Mouse (Mus musculus) right cerebral cortex, postnatal 14 days (tissue): ENCODE measurements at regions not wholly inside any gene's neighbourhood (a gene's known extent, or its start where the extent isn't known, plus 50 kb on each side); places are given as distances from the start of the nearest gene placed in this dataset.

Experiments
- DNase-seq: peaks from one replicate; pipeline ENCODE4 v3.0.0; 2022

DNA sequence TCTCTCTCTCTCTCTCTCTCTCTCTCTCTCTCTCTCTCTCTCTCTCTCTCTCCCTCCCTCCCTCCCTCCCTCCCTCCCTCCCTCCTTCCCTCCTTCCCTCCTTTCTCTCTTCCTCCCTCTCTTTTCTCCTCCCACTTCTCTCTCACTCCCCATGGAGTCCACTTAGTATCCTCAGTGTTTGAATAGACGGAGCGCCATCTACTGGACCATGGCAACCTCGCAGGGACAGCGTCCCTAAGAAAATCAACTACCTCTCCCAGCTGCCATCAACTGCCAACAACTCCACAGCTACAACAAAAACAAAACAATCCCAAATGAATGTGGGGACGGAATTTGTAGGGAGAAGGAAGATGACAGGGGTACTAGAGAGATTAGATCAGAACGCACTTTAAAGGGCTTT lies 69.5 kb upstream of the Gls start:
- DNase-seq: peak; percentile 71

DNA sequence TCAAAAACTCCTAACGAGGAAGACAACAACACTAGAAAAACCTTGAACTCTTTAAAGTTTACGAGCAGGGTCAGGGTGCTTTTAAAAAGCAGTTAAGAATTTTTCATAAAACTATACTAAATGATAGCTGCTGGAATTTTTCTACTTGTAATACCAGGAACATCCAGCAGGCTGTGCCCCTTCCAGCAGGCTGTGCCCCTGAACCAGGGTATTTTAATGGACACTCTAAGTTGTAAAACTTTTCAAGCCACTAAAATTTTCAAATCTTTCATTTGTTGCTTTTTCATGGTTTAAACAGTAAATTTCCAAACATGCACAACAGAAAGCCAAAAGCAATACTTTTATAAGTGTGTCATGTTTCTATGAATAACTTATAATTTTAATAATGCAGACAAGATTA lies 68.2 kb upstream of the Gls start:
- peak; percentile 25 for DNase-seq

DNA sequence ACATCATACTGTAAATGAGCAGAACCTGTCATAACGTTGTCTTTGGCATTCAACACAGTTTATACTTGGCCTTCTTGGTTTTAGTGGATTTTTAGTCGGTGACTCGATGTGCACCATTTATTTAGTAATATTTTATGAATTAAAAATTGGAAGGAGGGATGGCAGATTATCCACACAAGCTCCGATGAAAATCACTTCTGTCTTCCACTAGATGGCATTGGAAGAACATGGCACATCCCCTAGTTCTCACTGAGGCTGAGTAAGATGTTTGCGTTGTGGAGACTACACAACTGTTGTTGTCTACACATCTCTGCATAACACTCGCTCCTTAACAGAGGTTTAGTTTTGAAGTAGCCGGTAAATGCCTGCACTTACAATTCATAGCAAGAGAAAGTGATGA lies 66.5 kb upstream of the Gls start:
- DNase-seq: no peak

DNA sequence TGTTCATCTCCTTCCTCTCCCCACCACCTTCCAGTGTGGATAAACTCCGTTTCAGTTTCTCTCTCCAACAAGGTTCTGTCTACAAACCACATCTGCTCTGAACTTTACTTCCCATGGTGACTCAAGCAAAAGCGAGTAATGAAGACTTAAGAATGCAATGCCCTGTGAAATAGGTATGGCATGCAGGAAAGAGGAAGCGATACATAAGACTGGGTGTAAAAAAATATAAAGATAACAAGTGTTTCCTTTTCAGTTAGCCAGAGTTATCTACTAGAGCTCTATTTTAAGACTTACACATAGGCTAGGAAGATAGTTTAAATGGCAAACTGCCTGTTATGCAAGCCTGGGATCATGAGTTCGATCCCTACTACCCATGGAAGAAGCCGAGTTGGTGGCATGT lies 65.3 kb upstream of the Gls start:
- DNase-seq: no peak

DNA sequence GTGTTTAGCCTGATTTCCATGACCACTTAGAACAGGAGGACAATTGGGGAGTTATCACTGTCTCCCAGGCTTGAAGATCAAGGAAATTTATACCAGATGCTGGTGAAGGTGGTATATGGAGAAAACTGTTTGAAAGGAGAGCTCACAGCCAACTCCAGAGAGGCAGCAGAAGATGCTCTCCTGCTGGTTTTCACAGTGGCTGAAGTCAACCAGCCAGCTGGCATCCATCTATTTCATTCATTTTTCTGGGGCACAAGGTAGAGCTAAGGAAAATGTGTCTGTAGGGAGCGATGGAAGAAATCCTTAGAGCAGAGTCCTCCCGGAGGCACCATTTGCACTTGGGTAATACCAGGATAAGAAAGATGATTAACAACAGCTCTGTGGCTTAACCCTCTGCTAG lies 63.1 kb upstream of the Gls start:
- no peak for DNase-seq

DNA sequence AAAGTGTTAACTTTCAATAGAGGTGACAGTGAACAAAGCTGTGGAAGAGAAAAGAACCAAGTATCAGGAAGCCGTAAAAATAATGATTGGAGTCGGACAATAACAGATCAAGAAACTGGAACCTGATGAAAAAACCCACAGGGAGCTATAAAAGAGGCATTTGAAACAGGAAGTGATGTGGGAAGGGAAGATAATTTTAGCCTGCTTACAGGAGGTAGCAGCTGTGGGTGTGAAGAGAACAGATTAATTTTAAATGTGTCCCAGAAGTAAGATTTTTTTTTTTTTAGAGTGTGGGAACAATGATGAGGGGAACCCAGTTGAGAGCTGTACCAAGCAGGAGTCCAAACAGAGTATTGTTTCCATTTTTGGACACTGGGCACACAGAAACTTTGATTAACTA lies 61.5 kb upstream of the Gls start:
- no peak for DNase-seq

DNA sequence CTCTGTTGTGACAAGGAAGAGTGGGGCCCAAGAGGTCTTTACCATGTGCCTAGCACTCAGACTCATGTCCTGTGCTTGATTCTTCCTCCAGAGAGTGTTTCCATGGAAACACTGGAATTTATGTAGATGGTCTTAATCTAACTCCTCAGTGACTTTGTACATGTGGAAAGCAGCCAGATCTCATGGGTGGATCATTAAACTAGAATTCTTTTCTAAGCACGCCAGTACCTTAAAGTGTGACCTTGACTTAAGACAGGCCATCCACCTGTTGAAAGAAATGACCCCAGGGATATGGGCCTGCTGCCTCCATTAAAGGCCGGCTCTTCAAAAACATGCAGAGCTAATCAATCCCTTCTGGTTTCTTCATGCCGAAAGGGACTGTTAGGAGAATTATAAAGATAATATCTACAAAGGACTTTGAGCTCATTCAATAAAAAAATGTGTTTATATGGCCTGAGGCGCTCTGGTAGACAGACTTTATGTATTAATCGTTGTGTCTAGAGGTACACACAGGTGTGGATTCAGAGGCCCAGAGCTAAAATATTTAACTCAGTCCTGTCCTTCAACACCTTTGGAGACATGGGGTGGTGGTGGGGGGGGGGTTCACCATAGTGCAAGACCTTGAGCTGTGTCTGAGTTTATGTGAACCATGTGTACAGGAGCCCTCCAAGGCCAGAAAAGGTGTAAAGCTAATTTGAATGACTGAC lies 60.5 kb upstream of the Gls start:
- no peak for DNase-seq
